Mouse (Mus musculus) MEL (cell line): ENCODE data around the gene Atrnl1. TPM values are rescaled to one million over a fixed set of nuclear protein-coding genes. Genes with fewer than 3 reads are reported as not detected.

Experiments used
- DNase-seq: peaks from one replicate; pipeline ENCODE4 v3.0.0; 2011; ENCODE audit warnings: low read depth, low spot score
- H3K27ac ChIP-seq: 2 replicates; pipeline ENCODE4 v1.5.1; 2012; ENCODE audit warnings: low read depth, mild to moderate bottlenecking, control low read depth, low read length, moderate library complexity; ENCODE audit not compliant: control insufficient read depth
- H3K27me3 ChIP-seq, 2 experiments: fragments of 150-350 bp in 1 of 2; sonication (generic) in 1 of 2; 2 replicates each; pipeline ENCODE4 v1.6.1; 2012; ENCODE audit warnings: low read length in 2 of 2, mild to moderate bottlenecking in 2 of 2, improper control_type of control experiment in 1 of 2, moderate library complexity in 1 of 2; ENCODE audit not compliant: insufficient read depth in 2 of 2, control insufficient read depth in 1 of 2
- H3K36me3 ChIP-seq, 2 experiments: 2 replicates each; pipeline ENCODE4 v1.6.1; 2012 to 2014; ENCODE audit warnings: low read length in 2 of 2, improper control_type of control experiment in 1 of 2, inconsistent platforms in 1 of 2, mild to moderate bottlenecking in 1 of 2; ENCODE audit not compliant: insufficient read depth in 2 of 2, control insufficient read depth in 1 of 2
- H3K4me1 ChIP-seq, 2 experiments: fragments of 150-350 bp in 1 of 2; sonication (generic) in 1 of 2; 2 replicates each; pipeline ENCODE4 v1.6.1; 2012; ENCODE audit warnings: low read length in 2 of 2, improper control_type of control experiment in 1 of 2, mild to moderate bottlenecking in 1 of 2; ENCODE audit not compliant: insufficient read depth in 2 of 2, control insufficient read depth in 1 of 2
- H3K4me3 ChIP-seq, 2 experiments: fragments of 150-350 bp in 1 of 2; sonication (generic) in 1 of 2; 2 replicates each; pipeline ENCODE4 v1.5.1; 2012; ENCODE audit warnings: low read depth in 2 of 2, low read length in 2 of 2, mild to moderate bottlenecking in 2 of 2, moderate library complexity in 2 of 2, control low read depth in 1 of 2, improper control_type of control experiment in 1 of 2; ENCODE audit not compliant: control insufficient read depth in 1 of 2, insufficient read depth in 1 of 2
- H3K79me2 ChIP-seq: 2 replicates; pipeline ENCODE4 v1.6.1; 2012; ENCODE audit warnings: mild to moderate bottlenecking, low read length, moderate library complexity; ENCODE audit not compliant: control insufficient read depth, poor library complexity, insufficient read depth
- H3K9ac ChIP-seq: 2 replicates; pipeline ENCODE4 v1.6.1; 2012; ENCODE audit warnings: low read depth, mild to moderate bottlenecking, control low read depth, low read length, moderate library complexity; ENCODE audit not compliant: control insufficient read depth, poor library complexity, severe bottlenecking
- H3K9me3 ChIP-seq: fragments of 150-350 bp; sonication (generic); replicated peaks from 2 replicates; pipeline ENCODE4 v1.6.1; 2012; ENCODE audit warnings: mild to moderate bottlenecking, low read length, improper control_type of control experiment, moderate library complexity; ENCODE audit not compliant: insufficient read depth
- CHD2 ChIP-seq: IDR thresholded peaks from 2 replicates; pipeline ENCODE4 v1.6.1; 2011; ENCODE audit warnings: low read length, improper control_type of control experiment
- CTCF ChIP-seq, 3 experiments: IDR thresholded peaks in 2 of 3; conservative IDR thresholded peaks in 1 of 3; 2 replicates each; pipeline ENCODE4 v1.5.1; 2011 to 2012; ENCODE audit warnings: low read length in 3 of 3, low read depth in 2 of 3, mild to moderate bottlenecking in 2 of 3, improper control_type of control experiment in 1 of 3, inconsistent platforms in 1 of 3, mixed read lengths in 1 of 3, moderate library complexity in 1 of 3; ENCODE audit not compliant: control insufficient read depth in 1 of 3, insufficient read depth in 1 of 3, poor library complexity in 1 of 3, severe bottlenecking in 1 of 3
- E2F4 ChIP-seq: IDR thresholded peaks from 2 replicates; pipeline ENCODE4 v1.6.1; 2011; ENCODE audit warnings: low read depth, low read length, improper control_type of control experiment, borderline replicate concordance
- ELF1 ChIP-seq: IDR thresholded peaks from 2 replicates; pipeline ENCODE4 v1.6.1; 2014; ENCODE audit warnings: low read depth, mild to moderate bottlenecking, inconsistent platforms, low read length, improper control_type of control experiment, moderate library complexity
- EP300 ChIP-seq, 2 experiments: IDR thresholded peaks; 2 replicates each; pipeline ENCODE4 v1.6.1; 2011; ENCODE audit warnings: improper control_type of control experiment in 2 of 2, low read length in 2 of 2, low read depth in 1 of 2, mild to moderate bottlenecking in 1 of 2
- ETS1 ChIP-seq: IDR thresholded peaks from 2 replicates; pipeline ENCODE4 v1.6.1; 2012; ENCODE audit warnings: low read depth, mild to moderate bottlenecking, inconsistent platforms, low read length, improper control_type of control experiment, moderate library complexity
- GABPA ChIP-seq: IDR thresholded peaks from 2 replicates; pipeline ENCODE4 v1.6.1; 2012; ENCODE audit warnings: low read depth, mild to moderate bottlenecking, inconsistent platforms, low read length, improper control_type of control experiment, moderate library complexity
- GATA1 ChIP-seq: IDR thresholded peaks from 2 replicates; pipeline ENCODE4 v1.6.1; 2011; ENCODE audit warnings: low read depth, low read length, improper control_type of control experiment
- HCFC1 ChIP-seq: IDR thresholded peaks from 2 replicates; pipeline ENCODE4 v1.6.1; 2012; ENCODE audit warnings: low read depth, mild to moderate bottlenecking, inconsistent platforms, low read length, improper control_type of control experiment, moderate library complexity
- JUND ChIP-seq: IDR thresholded peaks from 2 replicates; pipeline ENCODE4 v1.6.1; 2011; ENCODE audit warnings: low read depth, mild to moderate bottlenecking, improper control_type of control experiment, low read length
- KAT2A ChIP-seq: conservative IDR thresholded peaks from 2 replicates; pipeline ENCODE4 v1.6.1; 2012; ENCODE audit warnings: low read depth, low read length, improper control_type of control experiment, inconsistent platforms
- MAFK ChIP-seq: IDR thresholded peaks from 2 replicates; pipeline ENCODE4 v1.6.1; 2011; ENCODE audit warnings: low read depth, mild to moderate bottlenecking, low read length, improper control_type of control experiment, borderline replicate concordance
- MAX ChIP-seq: IDR thresholded peaks from 2 replicates; pipeline ENCODE4 v1.6.1; 2011; ENCODE audit warnings: low read length, improper control_type of control experiment
- MEF2A ChIP-seq: IDR thresholded peaks from 2 replicates; pipeline ENCODE4 v1.6.1; 2014; ENCODE audit warnings: low read depth, mild to moderate bottlenecking, inconsistent platforms, low read length, improper control_type of control experiment; ENCODE audit not compliant: poor library complexity, insufficient replicate concordance, severe bottlenecking; ENCODE audit errors: extremely low read depth
- MYB ChIP-seq: IDR thresholded peaks from 2 replicates; pipeline ENCODE4 v1.6.1; 2011; ENCODE audit warnings: mild to moderate bottlenecking, low read depth, low read length, improper control_type of control experiment
- NELFE ChIP-seq: IDR thresholded peaks from 2 replicates; pipeline ENCODE4 v1.6.1; 2011; ENCODE audit warnings: low read depth, low read length, improper control_type of control experiment
- POLR2A ChIP-seq, 2 experiments: IDR thresholded peaks; 2 replicates each; pipeline ENCODE4 v1.6.1; 2011 to 2012; ENCODE audit warnings: low read length in 2 of 2, mild to moderate bottlenecking in 2 of 2, control low read depth in 1 of 2, improper control_type of control experiment in 1 of 2, low read depth in 1 of 2, moderate library complexity in 1 of 2; ENCODE audit not compliant: control insufficient read depth in 1 of 2, insufficient read depth in 1 of 2, poor library complexity in 1 of 2
- POLR2AphosphoS5 ChIP-seq: IDR thresholded peaks from 2 replicates; pipeline ENCODE4 v1.6.1; 2012; ENCODE audit warnings: low read depth, borderline replicate concordance, mild to moderate bottlenecking, inconsistent platforms, low read length, moderate library complexity, mixed read lengths
- RAD21 ChIP-seq: IDR thresholded peaks from 2 replicates; pipeline ENCODE4 v1.6.1; 2011; ENCODE audit warnings: mild to moderate bottlenecking, low read depth, low read length, improper control_type of control experiment
- TAL1 ChIP-seq: IDR thresholded peaks from 2 replicates; pipeline ENCODE4 v1.6.1; 2012; ENCODE audit warnings: mild to moderate bottlenecking, inconsistent platforms, low read length, moderate library complexity, mixed read lengths
- TCF12 ChIP-seq: IDR thresholded peaks from 2 replicates; pipeline ENCODE4 v1.6.1; 2014; ENCODE audit warnings: low read depth, mild to moderate bottlenecking, inconsistent platforms, low read length, improper control_type of control experiment, moderate library complexity
- UBTF ChIP-seq: IDR thresholded peaks from 2 replicates; pipeline ENCODE4 v1.6.1; 2012; ENCODE audit warnings: low read depth, mild to moderate bottlenecking, inconsistent platforms, low read length, improper control_type of control experiment, moderate library complexity, borderline replicate concordance; ENCODE audit not compliant: insufficient read depth
- USF1 ChIP-seq: IDR thresholded peaks from 2 replicates; pipeline ENCODE4 v1.6.1; 2014; ENCODE audit warnings: low read depth, mild to moderate bottlenecking, inconsistent platforms, low read length, improper control_type of control experiment, moderate library complexity
- USF2 ChIP-seq, 2 experiments: IDR thresholded peaks; 2 replicates each; pipeline ENCODE4 v1.6.1; 2011 to 2012; ENCODE audit warnings: improper control_type of control experiment in 2 of 2, low read length in 2 of 2, borderline replicate concordance in 1 of 2, inconsistent platforms in 1 of 2, low read depth in 1 of 2, mild to moderate bottlenecking in 1 of 2; ENCODE audit not compliant: insufficient read depth in 1 of 2
- ZC3H11A ChIP-seq: IDR thresholded peaks from 2 replicates; pipeline ENCODE4 v1.6.1; 2012; ENCODE audit warnings: low read depth, mild to moderate bottlenecking, inconsistent platforms, low read length, improper control_type of control experiment
- ZKSCAN1 ChIP-seq: IDR thresholded peaks from 2 replicates; pipeline ENCODE4 v1.6.1; 2012; ENCODE audit warnings: low read depth, mild to moderate bottlenecking, inconsistent platforms, low read length, improper control_type of control experiment, moderate library complexity
- ZMIZ1 ChIP-seq: IDR thresholded peaks from 2 replicates; pipeline ENCODE4 v1.6.1; 2012; ENCODE audit warnings: low read depth, mild to moderate bottlenecking, inconsistent platforms, low read length, improper control_type of control experiment, moderate library complexity
- ZNF384 ChIP-seq: IDR thresholded peaks from 2 replicates; pipeline ENCODE4 v1.6.1; 2012; ENCODE audit warnings: low read depth, mild to moderate bottlenecking, inconsistent platforms, low read length, improper control_type of control experiment
- polyA plus RNA-seq, 2 experiments: library from polyadenylated mRNA; stranded (reverse) in 1 of 2; unstranded in 1 of 2; fragments of >175 nt in 1 of 2; fragments of >200 nt in 1 of 2; gene quantifications; 2 replicates each; pipeline versions ENCODE4 v1.2.1 to v1.2.4; 2012; ENCODE audit warnings: low replicate concordance in 2 of 2, low read depth in 1 of 2; ENCODE audit not compliant: insufficient read length in 2 of 2, insufficient read depth in 1 of 2, missing spikeins in 1 of 2
- total RNA-seq: library from RNA; depleted of rRNA; stranded (reverse); fragments of 300-350 nt; gene quantifications from 2 replicates; pipeline ENCODE4 v1.2.3, GENCODE M21; 2012

The Atrnl1 gene
- total and polyA plus RNA-seq, 3 experiments = 6.4 to 8.2 TPM; not detected in 1

- Histone ChIP-seq H3K36me3 (peaks cover 0 to 3% of the 10 kb centered on the region in 2 experiments; a peak in 1 of 4 replicates), H3K79me2 (no peaks in the 10 kb centered on the region), H3K27ac (no peak overlapping the region), H3K9me3 (no peaks in the 10 kb centered on the region), H3K27me3 (no peaks in the 10 kb centered on the region), H3K9ac (no peak overlapping the region), H3K4me3 (no peak overlapping the region), H3K4me1 (no peaks in the 10 kb centered on the region; a peak in 1 of 4 replicates)
- no peak for DNase-seq
- no peak for TF ChIP-seq CHD2
- no peak for TF ChIP-seq TCF12
- no peak for TF ChIP-seq POLR2A (IDR thresholded peaks at IDR 0.05; ENCODE audit: control insufficient read depth in 1 of 2, insufficient read depth in 1 of 2, low read depth in 1 of 2, low read length in 2 of 2, poor library complexity in 1 of 2)
- TF ChIP-seq JUND = no peak
- no peak for TF ChIP-seq ZC3H11A
- no peak for TF ChIP-seq MAFK
- no peak for TF ChIP-seq EP300 (IDR thresholded peaks at IDR 0.05; ENCODE audit: low read depth in 1 of 2, low read length in 2 of 2)
- TF ChIP-seq MYB = no peak
- no peak for TF ChIP-seq HCFC1
- no peak for TF ChIP-seq USF1
- no peak for TF ChIP-seq TAL1
- no peak for TF ChIP-seq ELF1
- no peak for TF ChIP-seq NELFE
- no peak for TF ChIP-seq GABPA
- TF ChIP-seq USF2 (IDR thresholded peaks at IDR 0.05; ENCODE audit: borderline replicate concordance in 1 of 2, insufficient read depth in 1 of 2, low read depth in 1 of 2, low read length in 2 of 2) = no peak
- no peak for TF ChIP-seq ZMIZ1
- no peak for TF ChIP-seq MEF2A
- no peak for TF ChIP-seq KAT2A
- TF ChIP-seq MAX = no peak
These were observed 425.3 kb downstream of the Atrnl1 start for GRCm38 (mm10) chr19:58036166-58036565.

GRCm38 (mm10) chr19:58043120-58043519 is 432.3 kb downstream of the Atrnl1 start:
- Histone ChIP-seq H3K27ac (no peak overlapping the region), H3K79me2 (no peaks in the 10 kb centered on the region), H3K36me3 (no peaks in the 10 kb centered on the region), H3K9me3 (no peaks in the 10 kb centered on the region)
- no peak for DNase-seq
- TF ChIP-seq RAD21 = no peak
- no peak for TF ChIP-seq MAFK
- no peak for TF ChIP-seq TAL1
- TF ChIP-seq E2F4 = no peak
- no peak for TF ChIP-seq POLR2AphosphoS5
- TF ChIP-seq CTCF (IDR thresholded peaks at IDR 0.05 in 2 of 3, conservative IDR thresholded peaks at IDR 0.05 in 1 of 3; ENCODE audit: control insufficient read depth in 1 of 3, insufficient read depth in 1 of 3, low read depth in 2 of 3, low read length in 3 of 3, poor library complexity in 1 of 3, severe bottlenecking in 1 of 3) = no peak
- TF ChIP-seq ZKSCAN1 = no peak
- no peak for TF ChIP-seq HCFC1
- no peak for TF ChIP-seq ELF1
- no peak for TF ChIP-seq GATA1
- TF ChIP-seq UBTF = no peak
- no peak for TF ChIP-seq ZC3H11A
- TF ChIP-seq ETS1 = no peak
- TF ChIP-seq EP300 (IDR thresholded peaks at IDR 0.05; ENCODE audit: low read depth in 1 of 2, low read length in 2 of 2) = no peak
- no peak for TF ChIP-seq MEF2A
- TF ChIP-seq ZNF384 = no peak
- TF ChIP-seq JUND = no peak
- TF ChIP-seq, all 39 proteins: peak for 0
- Histone ChIP-seq H3K4me3 (no peak overlapping the region), H3K4me1 (no peaks in the 10 kb centered on the region), H3K9ac (no peak overlapping the region), H3K27me3 (no peaks in the 10 kb centered on the region)
